Mouse (Mus musculus) naive thymus-derived CD4-positive, alpha-beta T cell, adult 5 months (primary cell): ENCODE measurements around the gene Ube2k. TPM values are rescaled to one million over a fixed set of nuclear protein-coding genes. Genes with fewer than 3 reads are reported as not detected.

Source experiments
- polyA plus RNA-seq: library from polyadenylated mRNA; unstranded; fragments of 100-300 nt; shearing (Covaris generic); gene quantifications from one replicate; pipeline ENCODE4 v1.2.1, GENCODE M21; 2017

Ube2k gene
- polyA plus RNA-seq, result 136 TPM

GRCm38 (mm10) chr5:65536751-65537419 lies at the start of gene Ube2k, which contains the start of gene Smim14:
Gene Ube2k, plus strand, starts transcription at chr5:65537233.
Gene Smim14, minus strand, starts transcription at chr5:65537184.

GRCm38 (mm10) chr5:65492716-65493531 lies 44.1 kb upstream of the Ube2k start, which contains the start of gene Gm43552:
Gene Gm43552, minus strand, starts transcription at chr5:65492833.

Other genes with a start within 250 kb of the Ube2k start
- gene Rfc1, start 201.6 kb upstream of the Ube2k start, polyA plus RNA-seq, result 39.9 TPM
- gene Klb, start 188.9 kb upstream of the Ube2k start, polyA plus RNA-seq, result not detected
- 1,499 TPM for gene Rpl9, start 145.8 kb upstream of the Ube2k start, polyA plus RNA-seq
- 37.3 TPM for gene Lias, start 145.7 kb upstream of the Ube2k start, polyA plus RNA-seq
- gene Ugdh, start 101.3 kb upstream of the Ube2k start, polyA plus RNA-seq, result 29.9 TPM
- not detected for gene Gm43552, start 44.4 kb upstream of the Ube2k start, polyA plus RNA-seq
- 184 TPM for gene Smim14, start within 50 bp of the Ube2k start, polyA plus RNA-seq
- gene Pds5a, start 161.0 kb downstream of the Ube2k start, polyA plus RNA-seq, result 184 TPM
- 28.7 TPM for gene N4bp2, start 226.3 kb downstream of the Ube2k start, polyA plus RNA-seq